Mouse (Mus musculus): ENCODE results near the gene Gnai2.

Gnai2 gene

DNA sequence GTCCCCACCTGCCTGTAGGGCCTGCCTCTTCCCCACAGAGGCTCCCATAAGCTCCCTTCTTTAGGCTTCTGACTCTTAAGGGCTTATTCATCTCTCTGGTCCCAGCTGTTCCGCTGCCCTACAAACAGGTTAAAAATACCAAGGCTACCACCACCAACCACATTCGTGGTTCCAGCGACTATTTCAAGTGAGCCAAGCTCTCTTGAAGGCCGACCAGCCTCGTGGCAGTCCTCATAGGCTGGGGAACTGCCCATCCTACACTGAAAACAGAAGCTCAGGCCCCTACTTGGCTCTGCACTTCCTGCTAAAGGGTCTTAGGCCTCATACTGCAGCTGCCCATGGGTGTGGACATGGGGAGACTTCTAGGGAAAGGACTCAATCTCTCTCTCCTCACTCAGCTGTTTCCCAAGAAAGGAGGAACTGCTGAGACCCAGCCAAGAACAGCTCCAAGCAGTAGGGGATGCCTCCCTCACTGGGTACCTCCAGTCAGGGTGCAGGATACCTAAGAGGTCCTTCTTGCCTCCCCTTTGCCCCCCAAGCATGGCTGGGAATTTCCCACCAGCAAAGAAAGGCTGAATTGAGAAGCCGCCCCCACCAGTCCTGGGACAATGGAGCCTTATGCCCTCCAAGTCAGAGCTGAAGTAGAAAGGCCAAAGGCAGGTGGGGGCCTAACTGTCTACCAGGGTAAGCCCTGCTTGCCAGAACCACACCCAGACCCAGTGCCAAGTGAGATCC lies 23.5 kb downstream of the Gnai2 start:
- DNase-seq (ENCODE audit: low spot score in 2 of 2): no peak

GRCm38 (mm10) chr9:107609433-107609830 lies 25.7 kb downstream of the Gnai2 start:
- no peak for DNase-seq (ENCODE audit: low spot score in 2 of 2)

GRCm38 (mm10) chr9:107608741-107609432 lies 26.3 kb downstream of the Gnai2 start, which contains the start of gene Sema3b:
TSS of gene Sema3b (minus strand) at chr9:107609229.
- DNase-seq (ENCODE audit: low spot score in 2 of 2): no peak

GRCm38 (mm10) chr9:107607653-107608245 lies 27.4 kb downstream of the Gnai2 start:
- no peak for DNase-seq (ENCODE audit: low spot score in 2 of 2)

- DNase-seq (ENCODE audit: low spot score in 2 of 2): no peak
Observed at GRCm38 (mm10) chr9:107607036-107607435, 28.1 kb downstream of the Gnai2 start.

GRCm38 (mm10) chr9:107606591-107606990 lies 28.6 kb downstream of the Gnai2 start:
- DNase-seq (ENCODE audit: low spot score in 2 of 2): peak in 1 of 2 experiments; percentile 24

- DNase-seq (ENCODE audit: low spot score in 2 of 2): peak in 1 of 2 experiments; percentile 38
Observed at GRCm38 (mm10) chr9:107605041-107605661, 30.0 kb downstream of the Gnai2 start.

DNA sequence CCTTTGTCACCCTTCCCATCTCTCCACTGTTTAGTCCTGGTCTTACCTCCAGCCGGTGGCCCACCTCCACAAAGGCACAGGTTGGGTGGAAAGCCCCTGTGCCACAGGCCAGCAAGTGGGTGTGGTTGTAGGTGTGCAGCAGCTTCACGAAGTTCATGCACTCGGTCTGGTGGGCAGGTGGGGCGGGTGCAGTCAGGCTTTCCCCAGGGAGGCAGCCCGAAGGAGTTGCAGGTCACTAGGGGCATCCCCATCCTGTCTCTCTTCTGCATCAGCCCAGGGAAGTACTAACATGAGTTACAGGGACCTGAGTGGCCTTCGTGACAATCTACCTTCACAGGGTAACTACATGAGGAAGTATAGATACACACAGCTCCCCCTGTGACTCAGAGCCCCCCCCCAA lies 31.9 kb downstream of the Gnai2 start:
- DNase-seq (ENCODE audit: low spot score in 2 of 2): peak in 1 of 2 experiments; percentile 43

DNA sequence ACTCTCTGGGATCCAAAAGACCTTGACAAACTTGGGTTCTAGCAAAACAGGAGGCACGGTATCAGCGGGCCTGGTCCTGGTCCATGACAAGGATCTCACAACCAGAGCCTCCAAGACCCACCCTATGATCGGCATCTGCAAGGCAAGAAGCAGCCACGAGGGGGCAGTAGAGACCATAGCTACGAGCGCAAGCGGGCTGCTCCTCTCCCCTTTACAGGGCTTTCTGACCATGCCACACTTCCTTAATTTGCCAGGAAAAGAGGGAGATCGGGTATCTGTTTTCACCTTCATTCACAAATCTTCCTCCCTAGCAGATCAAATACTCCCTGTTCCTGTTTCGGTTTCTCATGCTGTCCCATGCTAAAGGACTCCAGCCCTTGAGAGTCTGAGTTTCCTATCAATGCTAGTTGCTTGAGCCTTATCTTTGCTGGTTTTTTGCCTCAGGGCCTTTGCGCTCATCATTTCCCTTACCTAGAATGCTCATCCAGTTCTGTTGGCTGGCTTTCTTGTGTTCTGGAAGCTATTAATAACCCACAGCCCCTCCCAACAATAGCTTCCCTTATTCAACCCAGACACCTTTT lies 33.0 kb downstream of the Gnai2 start:
- peak; percentile 96 to 97 for DNase-seq (ENCODE audit: low spot score in 2 of 2)

DNA sequence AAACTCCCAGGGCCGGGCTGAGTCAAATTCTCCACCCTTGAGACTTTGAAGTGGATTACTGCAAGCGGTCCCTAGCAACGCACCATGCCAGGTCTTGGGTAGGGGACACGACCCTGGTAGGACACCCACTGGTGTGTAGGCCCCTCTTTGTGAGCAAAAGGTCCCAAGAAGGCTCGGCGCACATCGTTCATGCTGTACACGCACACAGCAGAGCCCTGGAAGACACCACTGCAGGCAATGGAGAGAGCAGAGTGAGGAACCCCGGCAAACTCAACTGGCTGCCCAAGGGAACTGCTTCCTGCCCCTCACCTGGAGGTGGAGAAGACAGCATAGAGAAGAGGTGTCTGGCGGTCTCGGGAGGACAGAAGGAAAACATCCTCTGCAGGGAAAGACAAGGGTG lies 33.9 kb downstream of the Gnai2 start:
- DNase-seq (ENCODE audit: low spot score in 2 of 2): peak in 1 of 2 experiments; percentile 27

DNA sequence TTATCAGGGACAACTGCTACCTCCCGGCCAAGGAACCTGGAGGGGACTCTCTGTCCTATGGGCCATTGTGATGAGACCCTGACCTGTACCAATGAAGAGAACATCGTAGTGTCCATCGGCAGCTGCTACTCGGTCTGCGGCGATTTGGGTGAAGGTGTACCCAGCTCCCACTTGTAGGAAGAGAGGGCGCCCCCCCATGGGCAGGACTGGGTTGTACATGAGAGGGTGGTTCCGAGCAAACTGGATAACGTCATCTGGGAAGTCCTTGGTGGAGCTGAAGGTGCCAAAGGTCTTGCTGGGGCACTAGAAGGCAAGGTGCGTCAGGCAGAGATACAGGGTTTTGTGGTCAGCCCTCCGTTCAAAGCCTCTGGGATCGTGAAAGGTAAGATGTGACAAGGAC lies 34.4 kb downstream of the Gnai2 start:
- DNase-seq (ENCODE audit: low spot score in 2 of 2): peak in 1 of 2 experiments; percentile 56

GRCm38 (mm10) chr9:107599842-107600241 lies 35.3 kb downstream of the Gnai2 start:
- DNase-seq (ENCODE audit: low spot score in 2 of 2): no peak

GRCm38 (mm10) chr9:107599433-107599832 lies 35.7 kb downstream of the Gnai2 start:
- no peak for DNase-seq (ENCODE audit: low spot score in 2 of 2)

DNA sequence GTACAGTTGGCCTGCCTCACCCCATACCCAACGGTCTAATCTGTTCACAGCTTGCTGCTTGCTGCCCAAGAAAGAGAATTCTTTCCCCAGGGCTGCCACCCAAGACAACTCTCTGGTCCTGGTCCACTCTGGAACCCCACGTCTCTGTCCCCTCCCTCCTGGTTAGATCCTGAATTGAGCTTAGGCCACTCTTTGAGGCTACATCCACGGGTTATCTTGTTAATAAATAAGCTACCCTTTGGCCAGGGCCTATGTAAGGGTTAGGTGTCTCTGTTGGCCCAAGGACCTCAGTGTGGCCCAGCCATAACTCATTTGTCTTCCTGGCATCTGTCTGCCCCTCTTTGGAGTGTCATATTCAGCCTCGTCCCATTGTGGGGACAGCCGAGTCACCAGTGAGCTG lies 36.8 kb downstream of the Gnai2 start:
- no peak for DNase-seq (ENCODE audit: low spot score in 2 of 2)

DNA sequence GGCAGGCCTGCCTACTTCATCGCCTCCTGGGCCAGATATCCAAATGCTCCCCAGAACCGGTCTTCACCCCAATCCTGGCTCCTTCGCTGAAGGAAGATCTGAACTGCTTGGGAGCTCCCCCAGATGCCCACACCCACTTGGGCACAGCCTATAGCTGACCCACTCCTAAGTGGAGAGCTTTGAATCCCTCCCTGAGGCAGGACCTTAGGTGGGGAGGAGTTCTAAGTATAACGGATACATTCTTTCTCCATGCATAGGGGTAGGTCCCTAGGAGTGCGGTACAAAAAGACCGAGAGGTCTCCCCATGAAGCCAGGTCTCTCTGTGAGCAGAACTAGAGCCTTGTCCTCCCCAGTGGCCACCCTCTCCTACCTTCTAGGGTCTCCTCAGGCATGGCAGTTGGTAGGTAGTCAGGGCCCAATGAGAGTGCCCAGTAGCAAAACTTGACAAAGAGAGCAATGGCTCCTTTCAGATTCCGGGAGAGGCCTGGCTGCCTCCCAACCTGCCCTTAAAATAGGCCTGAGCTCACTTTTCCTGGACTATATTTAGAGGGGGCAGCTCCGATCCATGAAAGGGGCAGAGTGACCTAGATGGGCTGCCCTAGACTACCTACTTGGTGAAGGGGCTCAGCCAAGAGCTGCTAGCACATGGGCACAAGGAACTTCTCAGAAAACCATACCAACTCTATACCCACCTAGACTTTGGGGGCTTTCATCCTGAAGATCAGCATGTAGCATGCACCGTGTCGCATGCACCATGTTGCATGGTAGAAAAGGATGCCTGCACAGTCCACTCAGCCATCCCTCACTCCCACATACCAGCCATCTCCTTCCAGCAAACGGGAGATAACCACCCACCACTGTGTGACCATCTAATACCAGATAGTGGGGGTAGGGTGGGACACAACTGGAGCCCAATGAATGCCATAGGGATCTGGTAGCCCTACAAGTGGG lies 38.3 kb downstream of the Gnai2 start:
- DNase-seq (ENCODE audit: low spot score in 2 of 2): no peak

DNA sequence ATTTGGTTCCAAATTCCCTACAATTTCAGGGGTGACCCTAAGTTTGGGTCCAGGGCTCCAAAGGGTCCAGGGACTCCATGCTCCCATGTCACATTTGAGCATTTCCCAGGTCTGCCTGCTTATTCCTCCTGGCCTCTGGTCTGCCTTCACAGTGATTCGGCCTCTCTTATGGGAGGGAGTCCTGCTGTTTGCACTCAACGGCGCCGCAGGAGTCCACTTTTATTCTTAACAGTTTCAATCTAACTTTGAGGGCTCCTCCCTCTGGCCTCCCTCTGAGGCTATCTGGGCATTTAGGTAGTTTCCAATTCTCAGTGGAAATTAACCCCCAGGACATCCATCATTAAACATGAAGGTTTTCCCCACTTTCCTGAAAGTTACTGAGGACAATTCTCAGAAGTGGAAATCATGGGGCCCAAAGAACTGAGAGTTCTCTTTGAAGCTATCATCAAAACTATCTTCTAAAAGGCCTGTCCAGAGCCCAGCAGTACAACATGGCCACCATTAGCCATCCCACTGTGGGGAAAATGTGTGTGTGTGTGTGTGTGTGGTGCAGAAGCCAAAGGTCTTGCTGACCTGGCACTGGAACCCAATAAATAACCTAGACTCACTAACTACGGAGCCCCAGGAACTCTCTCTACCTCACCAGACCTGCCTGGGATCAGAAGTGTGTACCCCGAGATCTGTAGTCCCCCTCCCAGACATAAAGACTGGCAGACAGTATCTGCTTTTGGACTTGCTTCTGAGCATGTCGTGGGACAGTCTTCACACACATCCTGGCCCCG lies 40.7 kb downstream of the Gnai2 start:
- DNase-seq (ENCODE audit: low spot score in 2 of 2): no peak

- DNase-seq (ENCODE audit: low spot score in 2 of 2): peak in 1 of 2 experiments; percentile 22
Observed at GRCm38 (mm10) chr9:107593101-107593976, 41.8 kb downstream of the Gnai2 start.

- no peak for DNase-seq (ENCODE audit: low spot score in 2 of 2)
Observed at GRCm38 (mm10) chr9:107590773-107591060, 44.5 kb downstream of the Gnai2 start.

Measured in spleen, postnatal 10 days (tissue).